Mouse (Mus musculus) ovary, postnatal 14 days (tissue): Measurements from ENCODE around the gene Gm17606.
"Not testable (repeated sequence)": the region's sequence is repeated elsewhere in the genome, so short reads cannot be mapped to it uniquely, and the experiment has no call there.

ENCODE experiments used
- DNase-seq: peaks from one replicate; pipeline ENCODE4 v3.0.0; 2022; ENCODE audit warnings: low spot score

Gene Gm17606

GRCm38 (mm10) chr14:54640946-54641304, at the start of gene Gm17606:
Gm17606 (plus strand) TSS chr14:54640952.
- no peak for DNase-seq

GRCm38 (mm10) chr14:54591056-54591455, 49.7 kb upstream of the Gm17606 start:
- no peak for DNase-seq

- peak; percentile 39 for DNase-seq
Observed at GRCm38 (mm10) chr14:54592319-54592934, 48.3 kb upstream of the Gm17606 start.

GRCm38 (mm10) chr14:54594055-54594454, 46.7 kb upstream of the Gm17606 start:
- no peak for DNase-seq

GRCm38 (mm10) chr14:54594631-54595414, 45.9 kb upstream of the Gm17606 start:
- DNase-seq = no peak

GRCm38 (mm10) chr14:54597084-54597483, 43.7 kb upstream of the Gm17606 start:
- DNase-seq = no peak

GRCm38 (mm10) chr14:54601601-54602000, 39.2 kb upstream of the Gm17606 start:
- DNase-seq = no peak

- DNase-seq = no peak
Observed at GRCm38 (mm10) chr14:54602613-54603012, 38.1 kb upstream of the Gm17606 start.

GRCm38 (mm10) chr14:54603038-54603654, 37.6 kb upstream of the Gm17606 start:
- peak; percentile 89 for DNase-seq

GRCm38 (mm10) chr14:54603686-54604085, 37.1 kb upstream of the Gm17606 start:
- DNase-seq = no peak

GRCm38 (mm10) chr14:54605752-54606321, 34.9 kb upstream of the Gm17606 start, which contains the start of gene 4931414P19Rik:
4931414P19Rik (minus strand) TSS chr14:54605993.
- DNase-seq = peak; percentile 68

- no peak for DNase-seq
Observed at GRCm38 (mm10) chr14:54607226-54607625, 33.5 kb upstream of the Gm17606 start.

GRCm38 (mm10) chr14:54609245-54609644, 31.5 kb upstream of the Gm17606 start:
- DNase-seq = no peak

GRCm38 (mm10) chr14:54609962-54610361, 30.8 kb upstream of the Gm17606 start:
- no peak for DNase-seq

- no peak for DNase-seq
Observed at GRCm38 (mm10) chr14:54610648-54611047, 30.1 kb upstream of the Gm17606 start.

- not testable (repeated sequence) for DNase-seq
Observed at GRCm38 (mm10) chr14:54614130-54614529, 26.6 kb upstream of the Gm17606 start.

GRCm38 (mm10) chr14:54616226-54616825, 24.4 kb upstream of the Gm17606 start:
- no peak for DNase-seq

- no peak for DNase-seq
Observed at GRCm38 (mm10) chr14:54617152-54617896, 23.4 kb upstream of the Gm17606 start.

- peak; percentile 77 for DNase-seq
Observed at GRCm38 (mm10) chr14:54617897-54618365, 22.8 kb upstream of the Gm17606 start, which contains the start of gene Psmb5. Psmb5 (minus strand) TSS chr14:54618022.

GRCm38 (mm10) chr14:54621133-54621532, 19.6 kb upstream of the Gm17606 start, which contains the start of gene Psmb11:
Psmb11 (plus strand) TSS chr14:54621433.
- no peak for DNase-seq

GRCm38 (mm10) chr14:54623334-54623733, 17.4 kb upstream of the Gm17606 start:
- no peak for DNase-seq
